Mouse (Mus musculus) heart, postnatal 14 days (tissue): ENCODE data around the gene Itpr3. TPM values are rescaled to one million over a fixed set of nuclear protein-coding genes. Genes with fewer than 3 reads are reported as not detected.

ENCODE experiments used
- DNase-seq, 2 experiments: peaks; one replicate each; pipeline ENCODE4 v3.0.0; 2021 to 2022
- intact Hi-C: fragments of 180-260 bp; cut with DNase I; formaldehyde crosslinking; loops from one replicate; pipeline ENCODE4 v1.15.1; 2025
- microRNA-seq, 2 experiments: library from miRNA; unstranded; fragments of <30 nt; microRNA quantifications; one replicate each; pipeline ENCODE4 v1.2.0; 2021 to 2022
- total RNA-seq, 2 experiments: library from RNA; stranded (reverse); gene quantifications; 2 replicates each; pipeline ENCODE4 v1.2.3; 2021

Itpr3 gene
- total RNA-seq, 2 experiments from 2014 or later: 7.2 to 7.7 TPM

GRCm38 (mm10) chr17:27160905-27161304, 103.8 kb downstream of the Itpr3 start:
- intact Hi-C loops: no loop called here
- DNase-seq: peak; percentile 73 to 86

- DNase-seq: peak; percentile 44 to 66
Measured at GRCm38 (mm10) chr17:27165054-27165773, 108.1 kb downstream of the Itpr3 start.

GRCm38 (mm10) chr17:27166901-27167300, 109.8 kb downstream of the Itpr3 start:
- intact Hi-C loops: no loop called here
- DNase-seq: no peak

More at GRCm38 (mm10) chr17:27165054-27165773, 108.1 kb downstream of the Itpr3 start:
- intact Hi-C loops: no loop called here

GRCm38 (mm10) chr17:27167545-27167944, 110.4 kb downstream of the Itpr3 start, which contains the start of gene Ip6k3:
TSS of gene Ip6k3 (minus strand) at chr17:27167795.
- DNase-seq: peak; percentile 60 to 71
- intact Hi-C loops: no loop called here

GRCm38 (mm10) chr17:27168569-27168968, 111.5 kb downstream of the Itpr3 start:
- no peak for DNase-seq
- intact Hi-C loops: no loop called here

- intact Hi-C loops: no loop called here
- DNase-seq: no peak
Measured at GRCm38 (mm10) chr17:27169952-27170695, 113.0 kb downstream of the Itpr3 start.

- intact Hi-C loops: no loop called here
- DNase-seq: no peak
Measured at GRCm38 (mm10) chr17:27171121-27171520, 114.0 kb downstream of the Itpr3 start.

Small RNAs within 50 kb of the gene (microRNA-seq; reads per million reads assigned to microRNA genes)
- 0 reads per million in 2 experiments for gene Mir7677

Other genes starting within 250 kb of the Itpr3 start
- 10 to 100 TPM; 78.9 to 80.4 TPM for gene Nkx2-5, start 212.3 kb upstream of the Itpr3 start, total RNA-seq
- 1 to 10 TPM; 1.3 to 2.6 TPM for gene Kifc5b, start 140.2 kb upstream of the Itpr3 start, total RNA-seq
- 10 to 100 TPM in 1 of 2 experiments, 1 to 10 TPM in 1; 10.0 to 10.6 TPM for gene Phf1, start 124.3 kb upstream of the Itpr3 start, total RNA-seq
- gene Cuta, start 117.7 kb upstream of the Itpr3 start, total RNA-seq: 10 to 100 TPM; 91.1 to 91.8 TPM
- 1 to 10 TPM; 7.3 to 7.7 TPM for gene Syngap1, start 116.1 kb upstream of the Itpr3 start, total RNA-seq
- 1 to 10 TPM; 1.7 to 3.3 TPM for gene Zbtb9, start 84.1 kb upstream of the Itpr3 start, total RNA-seq
- 10 to 100 TPM; 30.6 to 36.0 TPM for gene Bak1, start 28.3 kb upstream of the Itpr3 start, total RNA-seq
- 100 to 1,000 TPM; 270 to 283 TPM for gene Uqcc2, start 76.6 kb downstream of the Itpr3 start, total RNA-seq
- gene Ip6k3, start 110.5 kb downstream of the Itpr3 start, total RNA-seq: 10 to 100 TPM in 1 of 2 experiments, 1 to 10 TPM in 1; 8.9 to 10.7 TPM
- gene Lemd2, start 147.2 kb downstream of the Itpr3 start, total RNA-seq: 10 to 100 TPM; 27.4 to 28.6 TPM